ENCODE assay signal across 23 mouse cellular contexts in the genomic region with DNA sequence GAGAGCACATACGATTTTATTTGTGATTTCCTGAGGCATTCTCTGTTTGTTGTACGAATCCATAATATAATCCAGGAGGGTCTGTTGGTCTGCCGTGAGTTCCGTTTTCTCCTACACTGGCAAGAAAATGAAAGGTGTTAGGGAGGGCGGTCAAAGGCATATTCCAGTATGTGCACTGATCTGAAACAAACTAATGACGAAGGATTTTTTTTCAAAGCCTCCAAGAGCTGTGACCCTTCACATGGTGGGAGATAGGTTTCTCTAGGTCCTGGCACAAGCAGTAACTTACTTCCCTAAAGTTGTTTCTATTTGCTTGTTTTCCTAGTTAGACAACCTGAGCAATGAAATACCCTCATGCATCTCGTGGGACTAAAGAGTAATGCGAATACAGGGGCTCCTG. TPM values are rescaled to one million over a fixed set of nuclear protein-coding genes. Genes with fewer than 3 reads are reported as not detected.
DNase-seq lines count a peak whose midpoint lies in the region; TF ChIP-seq lines count a peak whose summit lies in the region.
"Had no signal": no experiment of that assay in that cellular context is flagged by ENCODE, and none has a peak within 500 bp of the region (broad histone marks: within the 10 kb centered on the region; RNA-seq: fewer than 3 reads in every experiment).

No protein-coding gene starts in this region.

- 45% methylated on average over 8 of the region's 8 CpGs for WGBS in kidney, adult 2 months

- peaks cover 4% of the 10 kb centered on the region; the same call in 1 of the 2 replicates for H3K4me1 ChIP-seq in kidney, adult 2 months (ENCODE audit: control insufficient read depth, insufficient read depth, low read length)

- no peak for TF ChIP-seq POLR2A in kidney, adult 2 months (IDR thresholded peaks at IDR 0.05; ENCODE audit: low read depth, low read length)

- no peak overlapping the region for H3K4me3 ChIP-seq in kidney, adult 2 months (ENCODE audit: insufficient read depth, low read depth, low read length)

- intact Hi-C loops in heart, postnatal 10 days (cut with DNase I) = no loop called here

- peak overlapping the region; percentile 69 for H3K27ac ChIP-seq in kidney, adult 2 months (ENCODE audit: insufficient read depth, low read depth, low read length)

- no peaks in the 10 kb centered on the region for H3K27me3 ChIP-seq in kidney, adult 2 months (replicated peaks; ENCODE audit: control insufficient read depth, insufficient read depth, low read length)
- H3K27me3 ChIP-seq: CH12.LX, Patski had no signal

- DNase-seq in heart, adult 11 months = peak; percentile 23
- DNase-seq in heart, postnatal 10 days = no peak
- DNase-seq in kidney, adult 2 months = peak; percentile 66
- DNase-seq in kidney, postnatal 25 days = no peak
- peak; percentile 67 for DNase-seq in kidney, adult 9 months
- no peak for DNase-seq in kidney, postnatal 36 days
- DNase-seq: adrenal gland, adult 2 months; adrenal gland, adult 8-10 months; adrenal gland, postnatal 10 days; adrenal gland, postnatal 14 days; adrenal gland, postnatal 25 days; adrenal gland, postnatal 36 days; B cell, adult 2 months; cerebellum, adult 11 months; cerebellum, adult 11-12 months; cerebellum, adult 18-20 months had no signal

- no peak for TF ChIP-seq CTCF in kidney, adult 2 months (conservative IDR thresholded peaks at IDR 0.05; ENCODE audit: insufficient read depth, insufficient read length, low read depth, low read length)

- peaks cover 17% of the 10 kb centered on the region for H3K36me3 ChIP-seq in kidney, adult 2 months (ENCODE audit: control insufficient read depth, insufficient read depth, low read length)
- H3K36me3 ChIP-seq: G1E had no signal

RNA-seq across cellular contexts. Expression of gene Gas2l3, which starts 35.0 kb away (rescaled TPM):
- 10 to 100 TPM; 12.9 to 14.6 TPM for total RNA-seq in heart, postnatal 10 days (2021)
- 0.19 and 0.75 TPM in 2 replicates for polyA plus RNA-seq in kidney, adult 2 months (2012; rRNA removed)
- polyA plus RNA-seq: G1E had no signal

RNA-seq across cellular contexts. Expression of gene Nr1h4, which starts 54.6 kb away (rescaled TPM):
- 1 to 10 TPM in 1 of 2 experiments, under 1 TPM in 1; 0.72 to 1.1 TPM for total RNA-seq in heart, postnatal 10 days (2021)
- 49.6 and 59.2 TPM in 2 replicates for polyA plus RNA-seq in kidney, adult 2 months (2012; rRNA removed)
- total RNA-seq: CH12.LX, ES-E14, G1E, MEL had no signal
- polyA plus RNA-seq: activated CD4-positive, CD25-positive, alpha-beta regulatory T cell, adult 4 months; CD4-positive, CD25-positive, alpha-beta regulatory T cell, adult 4 months; G1E had no signal

Comparison
In these comparisons a context has a peak if more than half of its experiments do, and no peak if none do; other contexts are left out.
1. DNase-seq: peak in heart, adult 11 months (single experiment), kidney, adult 2 months (single experiment) and kidney, adult 9 months (single experiment); none in heart, postnatal 10 days (0 of 2), kidney, postnatal 25 days (0 of 2) and kidney, postnatal 36 days (0 of 2).